Mouse (Mus musculus) liver, adult 2 months (tissue): ENCODE measurements at regions not wholly inside any gene's neighbourhood (a gene's known extent, or its start where the extent isn't known, plus 50 kb on each side); places are given as distances from the start of the nearest gene placed in this dataset.

Experiments
- DNase-seq: peaks from one replicate; pipeline ENCODE4 v3.0.0-alpha.2; 2011; ENCODE audit warnings: low read depth, low spot score; ENCODE audit errors: extremely low read depth
- H3K27ac ChIP-seq: fragments of 200-500 bp; replicated peaks from 2 replicates; pipeline ENCODE4 v1.5.1; 2012; ENCODE audit warnings: low read depth, mild to moderate bottlenecking, control low read depth, inconsistent platforms, low read length; ENCODE audit not compliant: insufficient read depth
- H3K27me3 ChIP-seq: fragments of 200-500 bp; 2 replicates; pipeline ENCODE4 v1.6.1; 2012; ENCODE audit warnings: mild to moderate bottlenecking, moderate library complexity, low read length, inconsistent platforms; ENCODE audit not compliant: control insufficient read depth, insufficient read depth
- H3K36me3 ChIP-seq: fragments of 200-500 bp; 2 replicates; pipeline ENCODE4 v1.6.1; 2012; ENCODE audit warnings: low read length, inconsistent platforms; ENCODE audit not compliant: control insufficient read depth, insufficient read depth
- H3K4me1 ChIP-seq: fragments of 200-500 bp; 2 replicates; pipeline ENCODE4 v1.6.1; 2011; ENCODE audit warnings: low read length; ENCODE audit not compliant: control insufficient read depth, insufficient read depth
- H3K4me3 ChIP-seq: fragments of 200-500 bp; 2 replicates; pipeline ENCODE4 v1.5.1; 2011; ENCODE audit warnings: low read depth, mild to moderate bottlenecking, control low read depth, low read length, moderate library complexity; ENCODE audit not compliant: insufficient read depth
- H3K79me2 ChIP-seq: fragments of 200-500 bp; 2 replicates; pipeline ENCODE4 v1.6.1; 2012; ENCODE audit warnings: inconsistent platforms, mild to moderate bottlenecking, low read length, moderate library complexity; ENCODE audit not compliant: control insufficient read depth, insufficient read depth
- H3K9ac ChIP-seq: fragments of 200-500 bp; 2 replicates; pipeline ENCODE4 v1.6.1; 2012; ENCODE audit warnings: low read depth, mild to moderate bottlenecking, control low read depth, inconsistent platforms, low read length
- CTCF ChIP-seq: fragments of 200-500 bp; IDR thresholded peaks from 2 replicates; pipeline ENCODE4 v1.5.1; 2011; ENCODE audit warnings: low read depth, low read length, control low read depth
- POLR2A ChIP-seq: fragments of 200-500 bp; IDR thresholded peaks from 2 replicates; pipeline ENCODE4 v1.6.1; 2011; ENCODE audit warnings: low read length, control low read depth; ENCODE audit not compliant: insufficient read depth; ENCODE audit errors: extremely low read depth
- WGBS: fragments of 180-500 bp; shearing (Covaris S2); methylation state at CpG from one replicate; pipeline ENCODE4 v1.1.7; 2018; 5-methylcytosine and 5-hydroxymethylcytosine counted together

DNA sequence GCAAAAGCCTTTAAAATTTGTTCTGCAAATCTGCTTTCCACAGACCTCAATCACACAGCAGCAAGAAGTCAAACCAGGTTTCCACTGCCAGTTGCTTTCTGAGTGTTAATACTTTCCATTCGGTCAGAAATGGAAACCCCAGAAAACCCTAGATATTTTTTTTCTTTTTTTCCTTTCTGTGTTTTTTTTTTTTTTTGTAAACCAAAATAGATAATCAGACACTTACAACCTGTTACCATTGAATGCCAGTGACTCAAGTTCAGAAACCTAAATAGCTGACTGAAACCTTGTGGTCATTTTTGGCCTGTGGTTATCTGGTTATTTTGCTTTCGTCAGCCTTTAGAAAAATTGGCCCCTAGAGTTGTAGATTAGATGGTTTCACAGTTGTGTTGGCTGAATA, 93.2 kb upstream of the Zc3h12c start:
- H3K4me3 ChIP-seq = no peak overlapping the region
- TF ChIP-seq CTCF = no peak
- no peak for TF ChIP-seq POLR2A
- H3K9ac ChIP-seq = no peak overlapping the region
- no peak for DNase-seq
- H3K27me3 ChIP-seq = 0 out of 2 replicates have a peak, but pooled peaks cover 3% of the 10 kb centered on the region
- H3K4me1 ChIP-seq = no peaks in the 10 kb centered on the region
- no peaks in the 10 kb centered on the region for H3K79me2 ChIP-seq
- no peak overlapping the region for H3K27ac ChIP-seq
- H3K36me3 ChIP-seq = no peaks in the 10 kb centered on the region
- WGBS = 77% methylated on average over 2 of the region's 2 CpGs

DNA sequence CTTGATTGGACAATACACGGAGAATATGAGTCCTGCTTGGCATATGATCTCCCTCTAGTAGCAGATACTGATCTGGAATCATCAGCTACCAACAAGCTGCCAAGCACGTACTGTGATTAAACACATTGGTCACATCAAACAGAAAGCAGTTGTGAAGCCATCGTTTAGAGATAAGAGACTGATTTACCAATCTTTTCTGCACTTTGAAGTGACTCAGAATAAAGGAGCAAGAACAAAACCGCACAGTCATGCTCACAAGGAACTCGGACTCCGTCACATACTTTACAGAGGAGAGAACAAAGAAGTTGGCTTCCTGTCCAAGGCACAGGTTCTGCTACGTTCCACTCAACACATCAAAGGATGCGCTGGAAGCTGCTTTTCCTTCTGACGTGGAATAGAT, 91.1 kb upstream of the Zc3h12c start:
- 59% methylated on average over 9 of the region's 9 CpGs for WGBS
- Histone ChIP-seq H3K79me2 (no peaks in the 10 kb centered on the region), H3K4me3 (no peak overlapping the region), H3K27ac (no peak overlapping the region), H3K4me1 (no peaks in the 10 kb centered on the region), H3K36me3 (no peaks in the 10 kb centered on the region), H3K27me3 (no peaks in the 10 kb centered on the region), H3K9ac (no peak overlapping the region)
- TF ChIP-seq POLR2A (no peak), CTCF (no peak)
- DNase-seq = no peak

DNA sequence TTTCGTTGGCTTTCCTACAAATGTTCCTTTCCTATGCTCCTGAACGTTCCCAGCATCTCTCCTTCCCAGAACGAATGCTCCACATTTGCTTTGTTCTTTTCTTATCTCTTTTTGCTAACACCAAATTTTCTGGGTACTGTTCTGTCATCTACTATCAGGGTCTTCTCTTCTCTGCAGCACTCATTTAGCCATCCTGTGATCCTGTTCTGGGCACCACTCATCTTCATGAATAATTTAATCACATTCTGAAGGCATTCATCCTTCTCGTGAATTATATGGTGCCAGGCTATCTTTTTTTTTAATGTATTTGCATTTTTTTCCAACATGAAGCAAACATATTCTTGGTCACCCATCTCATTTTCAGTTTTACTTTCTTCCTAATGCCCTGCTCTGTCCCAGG, 87.3 kb upstream of the Zc3h12c start:
- no peaks in the 10 kb centered on the region for H3K27me3 ChIP-seq
- H3K36me3 ChIP-seq = no peaks in the 10 kb centered on the region
- H3K4me1 ChIP-seq = no peaks in the 10 kb centered on the region; the same call in 1 of the 2 replicates
- no peak overlapping the region for H3K27ac ChIP-seq
- 53% methylated on average over 4 of the region's 4 CpGs for WGBS
- no peak for TF ChIP-seq POLR2A
- DNase-seq = no peak
- H3K79me2 ChIP-seq = no peaks in the 10 kb centered on the region
- no peak overlapping the region for H3K4me3 ChIP-seq
- H3K9ac ChIP-seq = no peak overlapping the region

DNA sequence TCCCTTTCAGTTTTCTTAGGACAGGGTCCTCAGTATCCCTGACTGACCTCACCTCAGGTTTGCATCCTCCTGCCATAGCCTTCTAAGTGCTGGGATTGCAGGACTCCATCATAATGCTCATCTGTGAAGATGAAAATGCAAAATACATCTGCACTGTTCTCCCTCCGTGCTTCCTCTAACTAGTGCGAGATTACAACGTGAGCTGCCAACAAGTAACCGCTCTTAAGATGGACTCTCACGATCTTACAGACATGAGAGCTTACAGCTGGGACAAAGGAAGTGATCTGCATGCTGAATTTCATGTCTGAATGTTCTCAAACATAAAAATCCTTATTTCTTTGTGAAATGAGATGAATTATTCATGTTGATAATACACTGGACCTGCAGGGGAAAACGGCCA, 86.1 kb upstream of the Zc3h12c start:
- Histone ChIP-seq H3K4me3 (no peak overlapping the region), H3K9ac (no peak overlapping the region), H3K27me3 (no peaks in the 10 kb centered on the region), H3K4me1 (no peaks in the 10 kb centered on the region; the same call in 1 of the 2 replicates), H3K79me2 (no peaks in the 10 kb centered on the region), H3K27ac (no peak overlapping the region), H3K36me3 (no peaks in the 10 kb centered on the region)
- TF ChIP-seq POLR2A = no peak
- no peak for TF ChIP-seq CTCF
- WGBS = 80% methylated on average over 6 of the region's 6 CpGs
- no peak for DNase-seq

DNA sequence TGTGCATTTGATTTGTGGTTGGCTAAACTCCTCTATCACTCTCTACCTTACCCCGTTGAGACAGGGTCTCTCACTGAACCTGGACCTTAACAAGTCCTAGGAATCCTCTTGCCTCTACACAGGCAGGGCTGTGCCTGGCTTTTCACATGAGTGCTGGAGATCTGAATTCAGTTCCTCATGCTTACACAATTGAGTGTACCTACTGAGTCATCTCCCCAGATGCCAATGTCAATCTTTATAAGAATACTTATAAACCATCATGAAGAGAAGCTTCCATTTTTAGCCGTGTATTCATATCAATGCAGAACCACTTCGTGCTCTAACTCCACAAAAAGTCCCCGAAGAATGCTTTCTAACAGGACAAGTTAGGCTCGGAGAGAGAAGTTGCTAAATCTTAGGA, 83.1 kb upstream of the Zc3h12c start:
- Histone ChIP-seq H3K27ac (no peak overlapping the region), H3K36me3 (no peaks in the 10 kb centered on the region), H3K4me1 (no peaks in the 10 kb centered on the region; the same call in 1 of the 2 replicates), H3K4me3 (no peak overlapping the region), H3K27me3 (no peaks in the 10 kb centered on the region), H3K79me2 (no peaks in the 10 kb centered on the region), H3K9ac (no peak overlapping the region)
- TF ChIP-seq CTCF (no peak), POLR2A (no peak)
- 81% methylated on average over 5 of the region's 5 CpGs for WGBS
- DNase-seq = no peak

DNA sequence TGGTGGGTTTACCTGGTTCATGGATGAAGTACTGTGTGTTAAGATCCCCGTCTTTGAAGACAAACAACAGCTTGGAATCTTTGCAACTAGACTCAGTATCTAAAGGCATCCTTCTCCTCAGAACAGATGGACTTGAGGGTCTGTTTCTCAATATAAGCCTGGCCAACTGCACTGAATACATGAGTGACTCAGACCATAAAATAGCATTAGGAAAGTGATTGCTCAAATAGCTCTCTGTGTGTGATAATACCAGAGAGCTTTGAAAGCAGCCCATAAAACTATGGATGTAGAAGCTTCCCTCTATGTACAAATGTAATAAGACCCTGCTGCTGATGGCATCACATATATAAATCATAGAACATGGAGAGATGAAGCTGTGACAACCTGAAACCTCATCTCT, 78.3 kb upstream of the Zc3h12c start:
- TF ChIP-seq POLR2A = no peak
- TF ChIP-seq CTCF = no peak
- no peak overlapping the region for H3K4me3 ChIP-seq
- no peaks in the 10 kb centered on the region for H3K27me3 ChIP-seq
- no peak for DNase-seq
- no peaks in the 10 kb centered on the region for H3K79me2 ChIP-seq
- no peaks in the 10 kb centered on the region; the same call in 1 of the 2 replicates for H3K4me1 ChIP-seq
- no peak overlapping the region for H3K9ac ChIP-seq
- H3K27ac ChIP-seq = no peak overlapping the region
- 88% methylated on average over 1 of the region's 1 CpGs for WGBS
- H3K36me3 ChIP-seq = no peaks in the 10 kb centered on the region
